Mouse (Mus musculus) heart, adult 2 months (tissue): ENCODE measurements around the gene Cklf.
"Not testable (repeated sequence)": the region's sequence is repeated elsewhere in the genome, so short reads cannot be mapped to it uniquely, and the experiment has no call there.

Experiments
- CTCF ChIP-seq: fragments of 200-600 bp; IDR thresholded peaks from 2 replicates; pipeline ENCODE4 v1.8.1; 2022; ENCODE audit warnings: antibody characterized with exemption, mild to moderate bottlenecking, moderate library complexity
- EP300 ChIP-seq: fragments of 200-500 bp; IDR thresholded peaks from 2 replicates; pipeline ENCODE4 v1.6.1; 2011; ENCODE audit warnings: low read depth, low read length, control low read depth; ENCODE audit not compliant: insufficient read depth

DNA sequence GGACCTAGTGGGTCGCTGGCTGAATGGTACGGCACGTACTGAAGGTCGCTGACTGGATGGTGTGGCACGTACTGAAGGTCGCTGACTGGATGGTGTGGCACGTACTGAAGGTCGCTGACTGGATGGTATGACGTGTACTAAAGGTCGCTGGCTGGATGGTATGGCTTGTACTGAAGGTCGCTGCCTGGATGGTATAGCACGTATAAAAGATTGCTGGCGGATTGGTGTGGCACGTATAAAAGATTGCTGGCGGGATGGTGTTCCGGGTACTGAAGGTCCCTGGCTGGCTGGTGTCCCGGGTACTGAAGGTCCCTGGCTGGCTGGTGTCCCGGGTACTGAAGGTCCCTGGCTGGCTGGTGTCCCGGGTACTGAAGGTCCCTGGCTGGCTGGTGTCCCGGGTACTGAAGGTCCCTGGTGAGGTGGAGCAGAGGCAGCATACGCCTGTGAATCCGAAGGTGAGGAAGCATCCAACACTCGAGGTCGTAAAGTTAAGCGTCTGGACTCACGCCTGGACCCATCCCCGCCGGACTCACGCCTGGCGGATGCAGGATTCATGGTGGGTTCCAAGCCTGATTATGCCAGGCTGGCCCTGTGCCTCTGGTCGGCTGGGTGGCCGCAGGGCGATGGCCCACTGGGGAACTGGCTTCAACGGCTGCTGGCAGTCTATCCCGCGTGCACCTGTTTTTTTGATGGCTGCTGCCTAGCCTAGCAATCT lies 58.9 kb downstream of the Cklf start, which contains the start of the genes Gm45711 and Cmtm1:
- not testable (repeated sequence) for TF ChIP-seq CTCF, EP300
